Mouse (Mus musculus) gastrocnemius, postnatal 25 days (tissue): ENCODE results near the gene Mettl7a1. TPM values are rescaled to one million over a fixed set of nuclear protein-coding genes. Genes with fewer than 3 reads are reported as not detected.
"Not testable (repeated sequence)": the region's sequence is repeated elsewhere in the genome, so short reads cannot be mapped to it uniquely, and the experiment has no call there.

Experiments used
- DNase-seq: peaks from one replicate; pipeline ENCODE4 v3.0.0; 2022
- total RNA-seq, 2 experiments: library from RNA; stranded (reverse); gene quantifications; 1 replicate in 1 of 2; 2 replicates in 1 of 2; pipeline ENCODE4 v1.2.3; 2021

Mettl7a1 gene
- total RNA-seq, 2 experiments from 2014 or later = 29.5 to 37.9 TPM

DNA sequence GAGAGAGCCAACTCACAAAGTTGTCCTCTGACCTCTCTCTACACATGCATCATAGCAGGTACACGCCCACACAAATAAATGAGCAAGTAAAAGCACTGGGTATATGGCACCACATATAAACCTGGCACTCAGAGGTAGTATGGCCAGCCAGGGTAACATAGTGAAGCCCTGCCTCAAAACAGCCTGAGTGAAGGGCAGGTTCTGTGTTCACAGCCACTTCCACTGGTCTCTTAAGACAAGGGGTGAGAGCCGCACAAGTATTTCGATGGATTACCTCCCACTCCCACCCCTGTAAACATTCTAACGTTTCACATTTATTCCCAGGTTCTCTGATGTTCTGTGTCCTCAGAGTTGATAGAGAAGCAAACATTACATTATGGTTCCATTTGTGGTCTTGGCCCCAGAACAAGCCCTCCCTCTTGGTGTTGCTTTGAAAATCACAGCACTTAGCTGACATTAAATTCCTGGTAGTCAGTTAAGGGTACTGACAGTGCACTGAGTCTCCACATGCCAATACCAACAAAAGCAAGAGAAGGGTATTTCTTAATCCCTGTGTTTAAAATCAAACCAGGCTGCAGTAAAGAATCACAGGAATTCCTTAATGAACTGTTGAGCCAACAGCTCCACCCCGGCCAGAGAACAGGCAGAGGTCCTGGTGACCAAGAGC, 37.5 kb downstream of the Mettl7a1 start:
- not testable (repeated sequence) for DNase-seq

GRCm38 (mm10) chr15:100345484-100345883, 41.5 kb downstream of the Mettl7a1 start:
- DNase-seq = no peak

DNA sequence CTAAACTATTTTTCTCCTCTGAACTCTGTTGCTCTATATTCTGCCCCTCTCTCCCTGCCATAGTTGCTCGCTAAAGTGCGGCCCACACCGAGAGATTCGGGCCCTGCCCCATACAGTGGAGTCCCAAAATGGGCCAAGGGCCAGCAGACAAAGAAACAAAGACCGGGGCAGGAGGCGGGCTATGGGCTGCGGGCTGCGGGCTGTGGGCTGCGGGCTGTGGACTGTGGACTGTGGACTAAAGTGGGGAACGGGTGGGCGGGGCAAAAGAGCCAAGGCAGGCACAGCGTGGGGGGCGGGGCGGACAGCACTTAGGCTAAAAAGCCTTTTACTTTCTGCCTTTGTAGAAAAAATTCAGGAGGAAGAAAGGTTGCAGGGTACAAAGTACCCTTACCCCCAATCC, 42.8 kb downstream of the Mettl7a1 start:
- no peak for DNase-seq

DNA sequence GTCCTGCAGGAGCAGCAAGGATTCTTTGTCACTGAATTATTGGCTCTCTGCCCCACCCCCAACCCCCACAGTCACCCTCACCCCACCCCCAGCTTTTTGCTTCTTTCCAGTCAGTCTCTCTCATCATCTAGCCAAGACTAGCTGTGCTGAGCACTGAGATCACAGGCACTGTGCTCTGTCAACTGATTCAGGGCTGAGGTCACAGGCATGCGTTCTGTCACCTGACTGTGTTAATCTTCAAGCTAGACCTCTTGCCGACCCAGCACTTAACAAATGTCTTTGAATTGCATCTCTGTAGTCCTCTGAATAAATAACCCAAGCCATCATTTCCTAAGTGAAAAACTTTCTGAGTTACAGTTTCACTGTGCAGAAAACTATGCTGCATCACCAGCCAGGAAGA, 45.6 kb downstream of the Mettl7a1 start:
- no peak for DNase-seq

- no peak for DNase-seq
These were observed 47.6 kb downstream of the Mettl7a1 start for GRCm38 (mm10) chr15:100351501-100352060.

GRCm38 (mm10) chr15:100352711-100353250, 48.8 kb downstream of the Mettl7a1 start, which contains the start of the genes Methig1 and Mettl7a2:
Gene Methig1, plus strand, starts transcription at chr15:100353149.
Gene Mettl7a2, plus strand, starts transcription at chr15:100353200.
- no peak for DNase-seq

DNA sequence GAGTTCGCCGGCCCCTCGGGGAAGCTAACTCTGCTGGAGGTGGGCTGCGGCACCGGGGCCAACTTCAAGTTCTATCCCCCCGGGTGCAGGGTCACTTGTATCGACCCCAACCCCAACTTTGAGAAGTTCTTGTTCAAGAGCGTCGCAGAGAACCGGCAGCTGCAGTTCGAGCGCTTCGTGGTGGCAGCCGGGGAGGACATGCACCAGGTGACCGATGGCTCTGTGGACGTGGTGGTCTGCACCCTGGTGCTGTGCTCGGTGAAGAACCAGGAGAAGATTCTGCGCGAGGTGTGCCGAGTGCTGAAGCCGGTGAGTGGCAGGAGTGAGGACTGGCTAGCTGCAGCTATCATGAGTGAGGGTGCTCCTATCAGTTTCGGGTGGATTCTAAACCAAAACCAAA, 49.5 kb downstream of the Mettl7a1 start:
- not testable (repeated sequence) for DNase-seq

DNA sequence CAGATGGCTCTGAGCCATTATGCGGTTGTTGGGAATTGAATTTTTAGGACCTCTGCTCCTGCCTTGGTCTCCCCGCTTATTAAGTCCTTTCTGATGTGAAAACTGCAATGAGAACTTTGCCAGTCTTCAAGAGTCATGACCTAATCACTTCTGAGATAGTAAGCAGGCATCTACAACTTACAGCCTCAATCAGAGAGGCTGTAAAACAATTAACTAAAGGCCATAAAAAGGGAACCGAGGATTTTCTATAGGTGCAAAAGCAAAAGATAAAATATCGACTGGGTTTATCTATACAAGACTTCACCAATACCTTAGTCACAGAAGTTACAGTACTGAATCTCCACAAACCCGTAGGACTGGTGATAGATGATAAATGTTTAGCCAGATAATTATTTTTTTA, 51.9 kb downstream of the Mettl7a1 start:
- DNase-seq = no peak

DNA sequence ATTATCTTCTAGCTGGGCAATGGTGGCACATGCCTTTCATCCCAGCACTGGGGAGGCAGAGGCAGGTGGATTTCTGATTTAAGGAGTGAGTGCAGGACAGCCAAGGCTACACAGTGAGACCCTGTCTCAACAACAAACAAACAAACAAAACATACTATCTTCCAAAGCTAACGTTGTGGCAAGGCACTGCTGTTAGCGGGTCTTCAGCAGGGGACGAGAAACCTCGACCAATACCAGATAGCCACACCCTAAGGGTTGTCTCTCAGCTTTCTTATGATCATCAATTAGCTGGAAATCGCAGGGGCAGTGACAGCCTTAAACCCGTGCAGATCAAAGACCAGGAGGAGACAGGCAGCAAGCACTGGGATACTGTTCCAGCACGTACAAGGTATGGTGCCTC, 60.3 kb downstream of the Mettl7a1 start, which contains the start of gene Higd1c:
Gene Higd1c, plus strand, starts transcription at position 301 of the 400 bp plus-strand sequence.
- no peak for DNase-seq

DNA sequence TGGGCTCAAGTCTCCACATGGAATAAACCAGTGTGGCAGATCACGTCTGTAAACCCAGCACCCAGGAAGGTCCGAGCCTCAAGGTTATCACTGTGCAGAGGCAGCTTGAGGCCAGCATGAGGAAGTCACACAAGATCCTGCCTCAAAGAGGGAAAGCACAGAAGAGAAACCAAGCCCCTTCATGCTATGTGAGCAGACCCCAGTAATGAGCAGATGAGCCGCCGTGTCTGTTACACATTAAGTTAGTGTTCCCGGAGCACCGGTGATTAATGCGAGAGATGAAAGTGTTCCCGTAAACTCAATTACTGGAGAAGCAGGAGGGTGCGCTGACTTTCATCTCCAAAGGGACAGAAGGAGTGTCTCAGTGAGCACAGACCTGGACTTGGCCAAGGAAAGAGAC, 62.0 kb downstream of the Mettl7a1 start:
- not testable (repeated sequence) for DNase-seq

DNA sequence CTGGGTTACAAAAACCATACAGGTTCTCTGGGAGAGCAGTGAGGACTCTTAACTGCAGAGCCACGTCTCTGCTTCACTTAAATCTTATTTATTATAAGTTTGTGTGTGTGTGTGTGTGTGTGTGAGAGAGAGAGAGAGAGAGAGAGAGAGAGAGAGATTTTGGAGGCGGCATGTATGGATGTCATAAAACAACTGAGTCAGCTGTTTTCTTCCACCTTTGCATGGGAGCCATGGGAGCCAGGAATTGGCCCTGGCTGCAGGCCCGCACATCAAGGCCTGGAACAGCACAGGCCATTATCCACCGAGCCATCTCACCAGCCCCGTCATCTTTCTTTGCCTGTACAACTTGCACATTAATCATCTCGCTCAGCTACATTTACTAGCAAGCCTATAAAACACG, 63.2 kb downstream of the Mettl7a1 start:
- DNase-seq = no peak

- DNase-seq = peak; percentile 23
These were observed 71.1 kb downstream of the Mettl7a1 start for GRCm38 (mm10) chr15:100375066-100375465.

DNA sequence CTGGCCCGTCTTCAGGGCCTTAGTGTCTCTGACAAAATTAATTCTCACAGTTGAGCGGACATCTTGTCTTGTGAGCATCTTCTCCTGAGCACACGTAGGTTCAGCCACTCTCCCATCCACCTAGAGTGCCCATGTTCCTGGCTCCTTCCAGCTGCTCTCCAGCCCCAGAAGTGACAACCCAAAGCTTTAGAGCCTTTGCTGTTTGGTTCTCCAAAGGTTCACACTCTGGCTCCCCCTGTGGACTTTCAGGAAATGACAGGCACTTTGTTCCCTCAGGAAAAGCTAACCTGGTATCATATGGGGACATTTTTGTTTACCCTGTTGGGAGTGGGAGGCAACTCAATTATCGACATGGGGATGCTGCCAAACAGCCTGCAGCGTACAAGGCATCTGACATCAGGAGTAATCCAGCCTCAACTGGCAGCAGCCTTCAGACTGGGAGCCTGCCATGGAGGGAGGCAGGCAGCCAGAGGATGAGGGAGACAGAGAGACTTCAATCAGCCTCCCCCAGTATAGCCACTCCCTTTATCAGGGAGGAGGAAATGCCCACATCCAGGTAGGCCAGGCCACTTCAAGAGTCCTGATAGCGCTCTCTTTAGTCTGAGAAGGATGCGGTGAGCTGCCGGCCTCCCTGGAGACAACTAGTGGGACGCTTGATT, 74.0 kb downstream of the Mettl7a1 start:
- DNase-seq = not testable (repeated sequence)

Other genes with a start within 250 kb of the Mettl7a1 start
- gene Atf1, start 76.3 kb upstream of the Mettl7a1 start, total RNA-seq = 10 to 100 TPM; 33.3 to 40.1 TPM
- not detected for gene Tmprss12, start 23.3 kb upstream of the Mettl7a1 start, total RNA-seq
- gene Mettl7a3, start 30.8 kb downstream of the Mettl7a1 start, total RNA-seq = under 1 TPM in 1 of 2 experiments, not detected in 1; 0.29 TPM
- gene Methig1, start 49.0 kb downstream of the Mettl7a1 start, total RNA-seq = not detected
- gene Mettl7a2, start 49.1 kb downstream of the Mettl7a1 start, total RNA-seq = under 1 TPM; 0.67 to 0.86 TPM
- gene Higd1c, start 60.4 kb downstream of the Mettl7a1 start, total RNA-seq = not detected
- not detected for gene Gm5475, start 118.0 kb downstream of the Mettl7a1 start, total RNA-seq
- 10 to 100 TPM; 36.7 to 41.9 TPM for gene Slc11a2, start 120.9 kb downstream of the Mettl7a1 start, total RNA-seq
- 1 to 10 TPM; 9.1 to 9.9 TPM for gene Letmd1, start 164.9 kb downstream of the Mettl7a1 start, total RNA-seq
- gene Csrnp2, start 191.3 kb downstream of the Mettl7a1 start, total RNA-seq = 1 to 10 TPM; 2.1 to 2.6 TPM
- gene Tfcp2, start 247.9 kb downstream of the Mettl7a1 start, total RNA-seq = 10 to 100 TPM in 1 of 2 experiments, 1 to 10 TPM in 1; 9.3 to 11.1 TPM